Mouse (Mus musculus): Measurements from ENCODE around the gene Fmo6. TPM values are rescaled to one million over a fixed set of nuclear protein-coding genes. Genes with fewer than 3 reads are reported as not detected.

Fmo6 gene
- polyA plus RNA-seq, 1 experiment from 2014 or later, result not detected

GRCm38 (mm10) chr1:162929146-162929545 is 8.2 kb downstream of the Fmo6 start:
- TF ChIP-seq EP300 (IDR thresholded peaks at IDR 0.05; ENCODE audit: low read depth) (no peak), CTCF (IDR thresholded peaks at IDR 0.05; ENCODE audit: low read depth) (no peak)
- WGBS (ENCODE audit: insufficient replicate concordance), result 63% methylated on average over 3 of the region's 3 CpGs
- ATAC-seq, result no peak
- no peak overlapping the region for H3K4me2 ChIP-seq (ENCODE audit: low read depth, low read length)
- H3K9ac ChIP-seq (replicated peaks), result no peak overlapping the region
- no peak for DNase-seq
- no peaks in the 10 kb centered on the region for H3K36me3 ChIP-seq (replicated peaks; ENCODE audit: insufficient read depth, low read length)
- no peak overlapping the region for H3K4me3 ChIP-seq (ENCODE audit: low read depth, low read length)
- no peaks in the 10 kb centered on the region for H3K27me3 ChIP-seq (ENCODE audit: insufficient read depth, low read length)
- H3K27ac ChIP-seq (ENCODE audit: low read depth), result no peak overlapping the region
- H3K9me3 ChIP-seq (ENCODE audit: low read length), result no peaks in the 10 kb centered on the region
- H3K4me1 ChIP-seq (ENCODE audit: insufficient read depth), result no peaks in the 10 kb centered on the region

GRCm38 (mm10) chr1:162925121-162925520 is 12.2 kb downstream of the Fmo6 start:
- Histone ChIP-seq H3K27ac (ENCODE audit: low read depth) (no peak overlapping the region), H3K36me3 (replicated peaks; ENCODE audit: insufficient read depth, low read length) (no peaks in the 10 kb centered on the region), H3K4me3 (ENCODE audit: low read depth, low read length) (no peak overlapping the region), H3K4me1 (ENCODE audit: insufficient read depth) (no peaks in the 10 kb centered on the region), H3K4me2 (ENCODE audit: low read depth, low read length) (no peak overlapping the region), H3K9ac (replicated peaks) (no peak overlapping the region), H3K27me3 (ENCODE audit: insufficient read depth, low read length) (no peaks in the 10 kb centered on the region), H3K9me3 (ENCODE audit: low read length) (no peaks in the 10 kb centered on the region)
- ATAC-seq (no peak), DNase-seq (no peak)
- WGBS (ENCODE audit: insufficient replicate concordance), result 67% methylated on average over 1 of the region's 1 CpGs
- no peak for TF ChIP-seq EP300 (IDR thresholded peaks at IDR 0.05; ENCODE audit: low read depth)
- TF ChIP-seq CTCF (IDR thresholded peaks at IDR 0.05; ENCODE audit: low read depth), result no peak

- Histone ChIP-seq H3K4me2 (ENCODE audit: low read depth, low read length) (no peak overlapping the region), H3K36me3 (replicated peaks; ENCODE audit: insufficient read depth, low read length) (no peaks in the 10 kb centered on the region), H3K4me3 (ENCODE audit: low read depth, low read length) (no peak overlapping the region), H3K9me3 (ENCODE audit: low read length) (no peaks in the 10 kb centered on the region), H3K27me3 (ENCODE audit: insufficient read depth, low read length) (no peaks in the 10 kb centered on the region), H3K4me1 (ENCODE audit: insufficient read depth) (no peaks in the 10 kb centered on the region), H3K9ac (replicated peaks) (no peak overlapping the region), H3K27ac (ENCODE audit: low read depth) (no peak overlapping the region)
- no peak for ATAC-seq
- TF ChIP-seq EP300 (IDR thresholded peaks at IDR 0.05; ENCODE audit: low read depth), result no peak
- no peak for TF ChIP-seq CTCF (IDR thresholded peaks at IDR 0.05; ENCODE audit: low read depth)
- WGBS (ENCODE audit: insufficient replicate concordance), result 73% methylated on average over 8 of the region's 8 CpGs
- no peak for DNase-seq
Observed at GRCm38 (mm10) chr1:162916661-162917060, 20.7 kb downstream of the Fmo6 start.

GRCm38 (mm10) chr1:162914932-162915556 is 22.3 kb downstream of the Fmo6 start:
- Histone ChIP-seq H3K9ac (replicated peaks) (no peak overlapping the region), H3K27me3 (ENCODE audit: insufficient read depth, low read length) (no peaks in the 10 kb centered on the region), H3K4me3 (ENCODE audit: low read depth, low read length) (no peak overlapping the region), H3K4me1 (ENCODE audit: insufficient read depth) (no peaks in the 10 kb centered on the region), H3K9me3 (ENCODE audit: low read length) (no peaks in the 10 kb centered on the region), H3K4me2 (ENCODE audit: low read depth, low read length) (no peak overlapping the region), H3K36me3 (replicated peaks; ENCODE audit: insufficient read depth, low read length) (no peaks in the 10 kb centered on the region), H3K27ac (ENCODE audit: low read depth) (no peak overlapping the region)
- TF ChIP-seq EP300 (IDR thresholded peaks at IDR 0.05; ENCODE audit: low read depth) (no peak), CTCF (IDR thresholded peaks at IDR 0.05; ENCODE audit: low read depth) (no peak)
- 75% methylated on average over 4 of the region's 4 CpGs for WGBS (ENCODE audit: insufficient replicate concordance)
- DNase-seq, result no peak
- no peak for ATAC-seq

- H3K9ac ChIP-seq (replicated peaks), result no peak overlapping the region
- no peak for ATAC-seq
- TF ChIP-seq EP300 (IDR thresholded peaks at IDR 0.05; ENCODE audit: low read depth) (no peak), CTCF (IDR thresholded peaks at IDR 0.05; ENCODE audit: low read depth) (no peak)
Observed at GRCm38 (mm10) chr1:162912085-162912484, 25.2 kb downstream of the Fmo6 start.

GRCm38 (mm10) chr1:162901879-162902278 is 35.4 kb downstream of the Fmo6 start:
- H3K27ac ChIP-seq (ENCODE audit: low read depth), result no peak overlapping the region
- H3K9ac ChIP-seq (replicated peaks), result no peak overlapping the region
- no peaks in the 10 kb centered on the region for H3K9me3 ChIP-seq (ENCODE audit: low read length)
- H3K27me3 ChIP-seq (ENCODE audit: insufficient read depth, low read length), result no peaks in the 10 kb centered on the region
- ATAC-seq, result no peak
- H3K4me1 ChIP-seq (ENCODE audit: insufficient read depth), result peaks cover 3% of the 10 kb centered on the region; the same call in 1 of the 2 replicates
- no peak for DNase-seq
- no peaks in the 10 kb centered on the region for H3K36me3 ChIP-seq (replicated peaks; ENCODE audit: insufficient read depth, low read length)
- H3K4me2 ChIP-seq (ENCODE audit: low read depth, low read length), result no peak overlapping the region
- 83% methylated on average over 4 of the region's 4 CpGs for WGBS (ENCODE audit: insufficient replicate concordance)
- no peak for TF ChIP-seq CTCF (IDR thresholded peaks at IDR 0.05; ENCODE audit: low read depth)
- no peak for TF ChIP-seq EP300 (IDR thresholded peaks at IDR 0.05; ENCODE audit: low read depth)
- no peak overlapping the region for H3K4me3 ChIP-seq (ENCODE audit: low read depth, low read length)

More at GRCm38 (mm10) chr1:162912085-162912484, 25.2 kb downstream of the Fmo6 start:
- H3K4me3 ChIP-seq (ENCODE audit: low read depth, low read length), result no peak overlapping the region
- H3K27ac ChIP-seq (ENCODE audit: low read depth), result no peak overlapping the region
- no peaks in the 10 kb centered on the region for H3K36me3 ChIP-seq (replicated peaks; ENCODE audit: insufficient read depth, low read length)
- no peaks in the 10 kb centered on the region for H3K27me3 ChIP-seq (ENCODE audit: insufficient read depth, low read length)
- no peaks in the 10 kb centered on the region for H3K9me3 ChIP-seq (ENCODE audit: low read length)
- DNase-seq, result no peak
- H3K4me1 ChIP-seq (ENCODE audit: insufficient read depth), result no peaks in the 10 kb centered on the region
- no peak overlapping the region for H3K4me2 ChIP-seq (ENCODE audit: low read depth, low read length)
